Mouse (Mus musculus) mouse trophoblast stem cell (cell line): ENCODE data around the gene Mical2.

Experiments used
- in situ Hi-C, 2 experiments: fragments of 300-500 bp; cut with MseI, MboI; formaldehyde crosslinking; loops; 2 replicates in 1 of 2; 3 replicates in 1 of 2; pipeline ENCODE4 v1.15.1; 2025

Mical2 gene

DNA sequence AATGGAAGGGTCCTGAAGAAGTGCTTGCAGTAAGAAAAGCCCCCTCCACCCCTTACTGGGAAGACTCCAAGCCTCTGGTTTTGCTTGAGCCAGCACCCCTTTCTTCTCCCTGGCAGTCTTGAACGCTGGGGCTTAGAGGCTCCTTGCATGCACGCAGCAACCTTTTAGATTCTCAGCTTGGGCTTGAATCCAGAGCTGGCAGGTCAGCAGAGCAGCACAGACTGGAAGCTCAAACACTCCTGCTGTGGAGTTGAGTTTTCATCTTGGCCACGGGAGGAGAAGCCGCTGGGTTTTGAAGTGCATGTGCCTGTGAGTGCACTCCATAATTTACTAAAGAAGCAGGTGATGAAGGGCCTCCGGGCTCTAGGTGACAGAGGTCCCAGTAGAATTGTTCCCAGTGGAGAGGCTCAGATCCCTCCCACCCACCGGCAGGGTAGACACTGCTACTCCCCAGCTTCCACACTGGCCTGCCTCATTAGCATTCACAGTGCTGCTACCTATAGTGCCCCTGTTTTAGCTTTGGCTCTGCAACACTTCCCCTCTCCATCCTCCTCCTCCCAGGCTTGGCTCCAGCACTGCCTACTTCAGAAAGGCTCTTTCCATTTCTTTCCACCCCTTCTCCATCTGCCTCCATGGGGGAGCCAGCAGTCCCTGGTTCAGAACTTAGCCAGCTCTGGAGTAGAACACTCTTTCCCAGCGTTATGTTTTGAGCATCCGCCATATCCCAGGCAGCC lies 15.7 kb downstream of the Mical2 start:
- in situ Hi-C loops = no loop called here

DNA sequence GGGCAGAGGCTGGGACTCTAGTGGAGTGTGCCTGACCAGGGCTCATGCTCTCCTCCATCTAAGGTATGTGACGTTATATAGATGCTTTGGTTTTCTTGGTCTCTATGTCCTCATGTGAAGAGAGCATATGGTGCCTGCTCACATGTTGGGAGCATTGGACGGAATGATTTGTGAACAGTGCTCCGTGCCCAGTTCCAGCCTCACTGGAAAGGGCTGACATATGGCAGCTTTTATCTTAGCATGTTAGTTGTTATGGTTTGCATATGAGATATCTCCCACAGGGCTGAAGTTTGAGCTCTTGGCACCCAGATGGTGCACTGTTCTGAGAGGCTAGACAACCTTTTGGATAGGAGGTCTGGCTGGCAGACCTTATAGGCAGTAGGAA lies 16.3 kb downstream of the Mical2 start:
- in situ Hi-C loops = no loop called here

DNA sequence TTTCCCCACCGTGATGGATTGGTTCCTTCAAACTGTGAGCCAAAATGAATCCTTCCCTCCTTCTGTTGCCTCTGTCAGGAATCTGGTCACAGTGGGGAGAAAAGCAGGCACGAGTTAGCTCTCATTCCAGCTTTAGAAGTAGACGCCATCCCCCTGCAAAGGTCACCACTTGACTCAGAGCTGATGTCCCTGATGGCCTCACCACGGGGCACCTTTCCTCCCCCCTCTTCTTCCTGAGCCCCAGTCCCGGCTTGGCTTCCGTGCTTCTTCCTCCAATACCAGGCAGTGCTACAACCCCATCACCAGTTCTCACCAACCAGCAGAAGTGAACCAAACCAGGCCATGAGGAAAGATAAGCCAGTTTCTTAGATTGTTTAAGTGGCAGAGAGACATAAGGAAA lies 16.9 kb downstream of the Mical2 start:
- in situ Hi-C loops = no loop called here

DNA sequence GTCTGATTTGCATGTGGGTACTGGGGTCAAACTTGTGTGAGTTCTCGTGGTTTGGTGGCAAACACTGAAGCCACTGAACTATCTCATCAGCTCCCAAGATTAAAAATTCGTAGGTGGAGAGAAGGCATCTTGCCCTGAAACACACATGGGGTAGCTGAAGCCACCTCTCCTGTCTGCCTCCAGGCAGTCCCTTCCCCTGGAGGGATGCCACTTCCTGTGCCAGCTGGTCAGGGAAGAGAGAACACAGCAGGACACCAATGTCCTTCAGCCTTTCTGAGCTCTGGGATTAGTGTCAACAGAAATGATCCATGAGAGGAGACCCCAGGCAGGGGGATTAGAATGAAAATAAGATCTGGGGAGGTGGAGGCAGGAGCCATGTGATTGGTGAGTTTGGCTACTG lies 18.4 kb downstream of the Mical2 start:
- in situ Hi-C loops = no loop called here

DNA sequence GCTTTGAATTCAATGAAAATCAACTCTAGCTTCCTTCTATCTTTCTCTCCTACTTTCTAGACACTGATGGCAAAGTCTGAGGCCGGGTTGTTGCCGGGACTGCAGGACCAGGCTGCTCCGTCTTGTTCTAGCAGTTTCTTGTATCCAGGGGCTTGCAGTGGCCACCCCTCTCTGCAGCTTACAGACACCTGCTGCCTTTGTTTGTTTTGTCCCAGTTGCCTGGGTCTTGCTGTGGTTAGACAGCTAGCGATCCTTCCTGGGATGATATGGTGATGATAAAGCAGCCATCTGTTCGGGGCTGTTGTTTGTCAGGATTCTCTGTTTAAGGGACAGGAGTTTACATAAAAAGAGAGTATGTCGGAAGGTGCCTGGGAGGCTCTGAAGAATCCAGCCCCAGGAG lies 19.0 kb downstream of the Mical2 start:
- in situ Hi-C loops = no loop called here

DNA sequence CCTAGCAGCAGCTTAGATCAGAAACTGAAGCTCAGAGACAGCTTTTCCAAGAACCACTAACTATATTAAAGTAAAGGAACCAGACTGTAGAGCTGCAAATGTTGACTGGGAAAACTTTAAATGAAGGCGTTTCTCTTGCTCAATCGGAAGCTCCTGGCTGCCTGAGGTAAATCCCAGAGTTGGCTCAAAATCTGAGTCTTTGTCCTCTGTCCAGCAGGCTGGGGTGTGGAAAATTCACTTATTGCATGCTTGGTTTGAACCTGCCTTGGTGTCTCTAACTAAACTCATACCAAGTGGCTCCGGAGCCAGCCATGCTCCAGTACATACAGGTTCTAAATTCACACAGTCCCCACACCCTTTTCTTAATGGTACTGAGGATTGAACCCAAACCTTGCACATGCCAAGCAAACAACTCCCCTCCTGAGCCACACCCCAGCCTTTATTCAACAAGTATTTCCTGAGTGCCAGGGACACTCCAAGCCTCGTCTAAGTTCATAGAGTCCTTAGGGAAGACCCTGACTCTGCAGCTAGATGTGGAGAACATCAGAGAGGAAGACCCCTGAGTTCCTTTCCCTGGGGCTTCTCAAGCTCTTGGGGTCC lies 20.3 kb downstream of the Mical2 start:
- in situ Hi-C loops = no loop called here

DNA sequence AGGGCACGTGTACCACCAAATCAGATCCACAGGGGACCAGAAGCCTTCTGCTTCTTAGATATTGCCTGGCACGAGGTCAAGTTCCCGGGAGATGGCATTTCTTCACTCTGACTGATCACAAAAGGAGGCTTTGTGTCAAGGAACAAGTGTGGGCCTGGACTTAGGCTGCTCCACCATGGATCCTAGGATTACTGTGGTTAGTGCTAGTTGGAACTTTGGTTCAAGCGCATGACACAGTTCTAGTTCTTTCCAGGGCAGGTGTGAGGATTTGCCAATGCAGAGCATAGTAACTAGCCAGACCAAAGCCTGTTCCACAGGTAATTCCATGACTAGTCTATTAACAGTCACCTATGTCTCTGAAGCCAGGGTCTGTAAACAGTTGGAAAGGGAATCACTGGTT lies 20.8 kb downstream of the Mical2 start:
- in situ Hi-C loops = no loop called here

DNA sequence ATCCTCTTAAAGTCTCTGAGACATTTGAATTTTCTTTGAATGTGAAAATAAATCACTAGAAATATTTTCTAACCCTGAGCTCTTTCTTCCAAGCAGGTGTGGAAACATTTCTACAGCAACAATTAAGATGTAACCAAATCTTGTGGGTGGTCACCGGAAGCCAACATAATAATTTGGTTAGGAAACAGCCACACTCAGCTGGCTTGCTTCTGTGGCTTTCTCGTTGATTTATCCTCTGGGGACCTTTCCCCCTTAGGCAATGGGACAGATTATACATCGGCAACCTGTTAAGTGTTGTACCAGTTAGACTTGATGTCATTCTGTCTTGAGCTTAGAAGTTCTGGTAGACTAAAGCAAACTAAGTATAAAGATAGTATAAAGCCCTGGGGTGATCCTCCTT lies 22.2 kb downstream of the Mical2 start:
- in situ Hi-C loops = no loop called here

DNA sequence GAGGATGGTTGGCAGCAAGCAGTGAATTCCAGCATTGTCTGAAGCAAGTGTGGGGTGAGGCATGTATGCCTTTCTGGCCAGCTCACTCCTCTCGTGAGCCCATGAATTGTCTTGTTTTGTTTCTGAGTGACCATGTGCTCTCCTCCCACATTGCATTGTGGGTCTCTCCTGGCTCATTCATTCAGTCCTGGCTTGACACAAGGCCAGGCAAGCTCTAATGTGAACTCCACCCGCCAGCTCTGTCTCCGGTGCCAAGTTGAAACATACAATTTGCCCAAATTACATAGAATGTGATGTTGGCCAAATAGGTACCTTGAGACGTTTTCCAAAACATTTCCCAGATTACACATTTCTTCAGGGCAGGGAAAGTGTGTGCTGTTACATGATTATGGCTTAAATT lies 23.8 kb downstream of the Mical2 start:
- in situ Hi-C loops = no loop called here

DNA sequence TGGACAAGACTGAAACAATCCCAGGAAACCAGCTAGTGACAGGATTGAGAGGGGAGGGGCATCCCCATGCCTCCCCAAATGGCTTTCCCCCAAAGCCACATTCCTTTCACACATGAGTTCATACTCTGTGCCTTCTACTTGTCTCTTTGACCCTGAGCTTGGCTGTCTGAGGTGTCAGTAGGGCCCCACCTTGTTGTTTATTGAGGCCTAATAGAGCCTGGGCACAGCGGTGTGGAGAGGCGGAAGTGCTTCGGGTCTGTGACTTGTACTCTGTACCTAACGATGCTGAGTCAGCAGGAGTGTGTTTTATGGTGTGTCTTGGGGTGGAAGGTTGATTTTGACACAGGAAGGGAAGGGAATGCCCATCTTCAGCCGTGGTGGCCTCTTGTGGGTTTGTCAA lies 26.4 kb downstream of the Mical2 start:
- in situ Hi-C loops = no loop called here

DNA sequence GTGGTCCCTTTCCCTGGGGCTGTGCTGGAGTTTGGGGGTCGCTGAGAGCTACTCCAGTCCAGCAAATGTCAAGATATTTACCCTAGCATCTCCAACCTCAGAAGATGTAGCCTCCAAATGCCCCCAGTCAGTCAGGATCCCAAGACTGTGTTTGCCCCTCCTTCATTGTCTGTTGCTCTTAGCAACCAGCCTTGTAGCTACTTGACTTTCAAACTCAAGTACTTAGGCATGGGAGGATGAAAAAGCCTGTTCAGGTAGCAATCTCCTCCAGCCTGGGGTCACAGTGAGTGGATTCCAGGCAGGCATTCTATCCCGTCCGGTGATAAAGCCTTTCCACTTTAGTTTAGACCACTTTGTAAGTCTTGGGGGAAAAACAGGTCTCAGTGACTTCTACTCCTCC lies 28.6 kb downstream of the Mical2 start:
- in situ Hi-C loops = no loop called here

DNA sequence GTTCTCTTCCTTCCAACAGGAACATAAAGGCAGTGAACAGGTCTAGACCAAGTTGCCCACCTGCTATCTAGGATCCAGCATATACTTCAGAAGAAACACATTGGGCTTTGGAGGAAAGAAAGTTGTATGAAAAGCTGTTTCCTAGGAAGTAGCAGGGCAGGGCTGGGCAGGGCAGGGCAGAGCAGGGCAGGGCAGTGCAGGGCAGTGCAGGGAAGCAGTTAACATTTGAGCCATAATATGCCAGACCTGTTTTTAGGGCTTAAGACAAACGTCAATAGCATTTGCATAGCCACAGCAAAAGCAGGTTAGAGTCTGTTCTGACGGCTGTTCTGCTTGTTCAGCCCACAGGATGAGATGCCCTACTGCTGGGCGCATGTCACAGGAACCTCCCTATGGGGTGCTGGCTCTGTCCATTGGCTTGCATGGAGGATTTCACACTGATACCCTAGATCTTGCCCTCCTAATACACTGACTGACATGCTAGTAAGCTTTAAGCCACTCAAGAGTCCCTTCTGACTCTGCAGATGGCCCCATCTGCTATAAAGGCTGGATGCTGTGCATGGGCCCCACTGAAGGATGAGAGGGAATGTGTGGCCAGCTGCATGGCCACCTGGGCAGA lies 29.7 kb downstream of the Mical2 start:
- in situ Hi-C loops = no loop called here

DNA sequence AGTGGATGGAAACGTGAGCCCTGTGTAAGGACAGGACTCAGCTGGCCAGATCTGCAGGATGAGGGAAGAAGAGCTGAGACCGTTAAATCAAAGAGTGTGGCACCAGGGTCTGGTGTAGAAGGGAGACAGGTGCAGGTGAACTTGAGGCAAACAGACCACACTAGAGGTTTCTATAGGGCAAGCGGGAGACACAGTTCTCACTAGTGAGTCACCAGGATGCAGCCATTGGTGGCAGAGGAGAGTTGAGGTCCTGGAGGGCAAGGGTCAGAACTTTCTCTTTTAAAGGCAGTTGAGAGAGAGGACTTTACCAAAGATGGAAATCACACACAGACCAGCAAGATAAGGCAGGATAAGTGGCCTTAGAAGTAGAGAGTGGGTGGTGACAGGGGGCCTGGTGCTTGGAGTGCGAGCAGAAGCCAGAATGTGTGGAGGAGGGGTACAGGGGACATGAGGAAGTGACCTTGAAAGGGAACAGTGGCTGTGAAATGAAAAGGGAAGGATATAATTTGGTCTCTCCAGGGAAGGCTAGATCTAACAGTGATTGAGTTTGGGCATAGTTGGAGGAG lies 32.8 kb downstream of the Mical2 start:
- in situ Hi-C loops = no loop called here

DNA sequence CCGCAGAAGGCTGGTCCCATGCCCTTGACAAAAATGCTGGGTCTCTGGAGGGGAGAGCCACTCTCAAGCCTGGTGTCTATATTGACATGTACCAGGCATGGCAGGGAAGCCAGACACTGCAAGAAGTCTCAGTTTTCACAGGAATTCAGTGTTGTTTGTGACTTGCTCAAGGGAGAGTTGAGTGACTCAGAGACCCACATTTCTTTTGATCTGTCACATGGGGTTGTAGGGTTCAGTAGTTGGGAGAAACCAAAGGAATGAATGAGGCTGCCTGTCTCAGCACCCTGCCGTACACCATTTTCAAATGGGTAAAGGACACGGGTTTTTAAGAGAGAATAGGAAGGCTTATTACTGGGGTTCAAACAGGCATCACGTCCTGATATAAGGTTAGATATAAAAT lies 33.6 kb downstream of the Mical2 start:
- in situ Hi-C loops = no loop called here

DNA sequence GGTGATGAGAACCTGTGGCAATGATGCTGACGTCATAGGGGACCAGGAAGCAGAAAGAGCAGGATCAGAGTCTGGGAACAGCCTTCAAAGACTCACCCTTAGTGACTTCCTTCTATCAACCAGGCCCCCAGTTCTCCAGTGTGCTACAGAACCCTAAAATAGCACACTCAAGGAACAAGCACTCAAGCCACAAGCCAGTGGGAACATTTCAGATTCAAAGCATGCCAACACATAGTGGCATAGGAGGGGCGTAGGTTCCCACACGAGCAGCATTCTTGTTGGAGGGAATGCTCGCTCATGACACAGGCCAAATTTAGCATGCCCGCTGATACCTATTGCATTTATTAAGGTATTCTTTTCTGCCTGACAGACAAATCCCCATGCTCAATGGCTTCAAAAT lies 35.5 kb downstream of the Mical2 start:
- in situ Hi-C loops = no loop called here

DNA sequence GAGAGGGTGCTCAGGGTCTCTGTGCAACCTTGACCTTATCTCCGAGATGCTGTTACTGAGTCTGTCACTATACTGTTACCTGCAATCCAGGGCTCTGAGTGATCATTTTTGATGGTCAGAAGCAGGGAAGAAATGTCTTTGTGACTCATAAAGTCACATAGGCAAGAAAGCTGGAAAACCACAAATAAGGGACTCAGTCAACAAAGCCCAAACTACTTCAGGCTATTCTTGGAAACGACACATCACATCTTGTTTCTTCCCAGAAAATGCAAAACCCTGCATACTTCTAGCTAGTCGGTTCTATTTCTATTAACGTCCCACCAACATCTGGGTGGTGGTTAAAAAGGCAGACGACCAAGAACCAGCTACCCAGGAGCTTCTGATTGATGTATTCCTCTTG lies 41.6 kb downstream of the Mical2 start:
- in situ Hi-C loops = no loop called here

DNA sequence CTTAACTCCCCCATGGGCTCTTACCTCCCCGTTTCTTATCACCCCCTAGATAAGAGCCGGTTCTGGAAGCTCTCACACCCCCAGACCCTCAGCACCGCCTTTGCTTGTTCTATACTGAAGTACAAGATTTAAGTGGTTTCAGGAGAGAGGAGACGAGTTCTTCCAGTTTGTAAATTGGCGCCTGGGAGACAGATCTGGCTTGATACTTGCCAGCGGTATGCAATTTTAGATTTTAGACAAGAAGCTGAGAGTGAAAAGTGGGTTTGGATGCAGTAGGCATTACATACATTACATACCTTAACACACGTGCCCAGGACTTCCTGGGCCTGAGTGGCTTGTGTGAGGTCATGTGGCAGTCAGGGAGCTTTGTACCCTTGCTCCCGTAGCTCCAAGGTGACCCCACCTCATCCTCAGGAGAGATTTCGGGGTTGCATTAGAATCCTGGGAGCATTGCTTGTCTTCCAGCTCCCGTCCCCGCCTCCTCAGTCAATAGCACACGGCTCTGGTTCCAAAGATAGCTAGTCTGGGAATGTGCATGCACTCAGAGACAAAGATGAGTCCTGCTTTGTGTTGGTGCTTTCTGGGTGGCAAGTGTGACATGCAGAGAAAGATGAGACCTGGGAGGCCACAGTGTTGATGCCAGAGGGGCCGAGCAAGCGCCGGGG lies 43.2 kb downstream of the Mical2 start:
- in situ Hi-C loops = no loop called here

DNA sequence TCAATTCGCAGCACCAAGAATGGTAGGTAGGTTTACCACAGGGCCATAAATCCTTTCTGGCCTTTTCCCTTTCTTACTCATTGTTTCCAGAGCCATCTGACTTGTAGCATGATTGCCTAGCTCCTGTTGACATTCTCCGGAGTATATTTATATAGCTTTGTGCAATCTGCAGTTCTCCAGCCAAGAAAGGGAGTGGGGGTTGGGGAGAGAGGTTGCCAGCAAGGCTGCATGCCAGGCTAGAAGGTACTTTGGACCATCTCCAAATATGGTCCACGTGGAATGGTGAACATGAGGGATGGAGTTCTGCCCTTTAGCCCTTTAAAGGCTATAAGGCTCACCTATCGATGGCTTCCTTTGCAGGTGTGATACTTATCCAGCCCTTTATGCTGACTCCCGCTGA lies 45.2 kb downstream of the Mical2 start:
- in situ Hi-C loops = no loop called here

DNA sequence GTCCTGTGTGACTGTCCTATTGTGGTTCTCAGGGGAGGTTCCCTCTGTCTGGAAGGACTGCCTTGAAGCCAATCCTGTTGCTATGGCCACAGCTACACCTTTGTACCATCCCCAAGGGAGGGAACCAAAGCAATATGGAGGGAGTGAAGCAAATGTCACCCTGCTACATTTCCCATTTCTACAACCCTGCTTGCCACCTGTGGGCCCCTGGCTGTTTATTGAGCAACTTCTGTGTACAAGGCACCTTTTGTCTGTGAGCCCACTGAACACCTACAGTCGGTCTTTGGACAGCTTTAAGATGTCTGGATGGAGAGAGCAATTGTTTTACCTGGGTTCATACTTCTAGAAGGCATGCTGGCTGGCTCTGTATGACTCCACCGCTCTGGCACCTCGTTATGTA lies 46.0 kb downstream of the Mical2 start:
- in situ Hi-C loops = no loop called here

DNA sequence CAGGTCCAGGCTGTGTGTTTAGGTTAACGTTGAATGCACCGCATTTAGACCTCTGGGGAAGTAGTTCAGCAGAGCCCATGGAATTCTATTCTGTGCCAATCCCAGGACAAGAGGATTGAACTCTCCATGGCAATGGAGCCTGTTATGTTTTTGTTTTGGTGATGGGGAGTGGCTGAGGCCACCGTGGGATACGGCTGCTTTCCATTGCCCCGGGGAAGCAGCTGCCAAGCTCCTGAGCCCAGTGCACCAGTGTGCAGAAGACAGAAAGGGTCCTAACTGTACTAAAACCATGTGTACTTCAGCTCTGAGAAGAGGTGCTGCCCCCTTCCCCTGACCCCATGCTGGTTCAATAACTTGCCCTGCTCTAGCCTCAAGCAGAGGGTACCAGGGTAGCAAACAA lies 47.0 kb downstream of the Mical2 start:
- in situ Hi-C loops = no loop called here

DNA sequence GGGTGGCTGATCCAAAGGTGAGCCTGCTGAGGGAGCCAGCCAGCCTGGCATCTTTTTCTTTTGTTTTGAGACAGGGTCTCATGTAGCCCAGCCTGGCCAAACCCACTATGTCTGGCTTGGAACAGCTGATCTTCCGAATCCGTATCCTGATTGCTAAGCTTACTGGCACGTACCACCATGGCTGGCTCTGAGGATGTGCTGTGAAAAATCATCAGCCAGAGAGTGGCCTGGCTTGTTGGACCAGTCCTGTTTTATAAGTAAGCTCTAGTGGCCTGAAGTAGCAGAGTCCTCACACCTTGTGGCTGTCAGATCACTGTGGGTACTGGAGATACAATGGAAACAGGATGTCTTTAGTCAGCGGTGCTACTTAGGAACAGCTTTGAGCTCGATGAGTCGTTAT lies 47.8 kb downstream of the Mical2 start:
- in situ Hi-C loops = no loop called here

DNA sequence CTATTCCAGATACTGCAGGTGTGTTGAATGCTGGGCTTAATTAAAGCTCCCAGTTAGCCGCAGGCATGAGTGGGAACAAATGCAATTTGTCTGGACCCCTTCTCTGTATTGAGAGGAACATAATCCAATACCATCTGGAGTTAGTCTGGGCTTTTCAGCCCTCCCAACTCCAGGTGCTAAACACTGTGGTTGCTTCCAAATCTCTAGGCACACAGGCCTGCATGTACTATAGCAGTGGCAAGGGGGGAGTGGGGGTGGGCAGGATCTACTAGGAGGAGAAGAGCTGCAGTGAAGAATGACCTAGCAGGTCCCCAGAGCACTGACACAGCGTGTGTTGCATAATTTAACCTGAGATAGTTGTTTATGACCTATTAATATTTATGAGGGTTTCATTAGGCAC lies 49.0 kb downstream of the Mical2 start:
- in situ Hi-C loops = no loop called here

DNA sequence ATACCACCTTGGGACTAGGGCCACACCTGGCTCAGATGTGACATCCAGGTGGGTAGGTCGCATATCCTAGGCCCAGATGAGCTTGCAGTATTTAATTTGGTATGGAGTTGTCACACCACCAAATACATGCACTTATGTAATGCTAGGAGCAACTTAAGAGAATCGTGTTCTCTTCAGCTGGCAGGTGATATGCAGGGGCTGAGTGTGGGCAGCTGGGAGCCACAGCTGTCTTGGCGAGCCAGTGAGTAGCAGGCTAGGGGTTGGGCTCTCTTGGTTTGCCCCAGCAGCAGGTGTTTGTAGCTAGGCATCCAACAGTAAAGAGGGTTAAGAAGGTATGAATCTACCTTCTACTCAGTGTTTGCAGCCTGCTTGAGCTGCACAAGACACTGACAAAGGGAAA lies 49.4 kb downstream of the Mical2 start:
- in situ Hi-C loops = no loop called here
